Mouse (Mus musculus) heart, embryonic 13.5 days (tissue): ENCODE data around the gene Clint1. TPM values are rescaled to one million over a fixed set of nuclear protein-coding genes. Genes with fewer than 3 reads are reported as not detected.

Source experiments
- ATAC-seq: fragments of 200-750 bp; cut with Nextera tagmentation; 2 replicates; pipeline ENCODE4 v1.8.0; 2017; ENCODE audit warnings: moderate TSS enrichment; ENCODE audit not compliant: insufficient number of reproducible peaks, low FRiP score, low TSS enrichment; ENCODE audit errors: extremely low read depth
- H3K27ac ChIP-seq: fragments of 300-500 bp; sonication (generic); replicated peaks from 2 replicates; pipeline ENCODE4 v1.5.1; 2015; ENCODE audit warnings: moderate library complexity, mild to moderate bottlenecking, inconsistent platforms
- H3K27me3 ChIP-seq: fragments of 300-500 bp; sonication (generic); replicated peaks from 2 replicates; pipeline ENCODE4 v1.6.1; 2015; ENCODE audit warnings: mild to moderate bottlenecking, inconsistent platforms
- H3K36me3 ChIP-seq: fragments of 300-500 bp; sonication (generic); 2 replicates; pipeline ENCODE4 v1.6.1; 2015; ENCODE audit warnings: mild to moderate bottlenecking, inconsistent platforms
- H3K4me1 ChIP-seq: fragments of 300-500 bp; sonication (generic); 2 replicates; pipeline ENCODE4 v1.6.1; 2015; ENCODE audit warnings: inconsistent platforms
- H3K4me2 ChIP-seq: fragments of 300-500 bp; sonication (generic); 2 replicates; pipeline ENCODE4 v1.6.1; 2015; ENCODE audit warnings: inconsistent platforms, mild to moderate bottlenecking, moderate library complexity
- H3K4me3 ChIP-seq: fragments of 300-500 bp; sonication (generic); 2 replicates; pipeline ENCODE4 v1.5.1; 2015; ENCODE audit warnings: moderate library complexity, mild to moderate bottlenecking, inconsistent platforms
- H3K9ac ChIP-seq: fragments of 300-500 bp; sonication (generic); 2 replicates; pipeline ENCODE4 v1.6.1; 2015; ENCODE audit warnings: inconsistent platforms, mild to moderate bottlenecking, moderate library complexity
- H3K9me3 ChIP-seq: fragments of 300-500 bp; sonication (generic); 2 replicates; pipeline ENCODE4 v1.6.1; 2016; ENCODE audit warnings: inconsistent platforms
- WGBS: fragments of 180-500 bp; shearing (Covaris S2); methylation state at CpG from one replicate; pipeline ENCODE4 v1.1.7; 2015; ENCODE audit warnings: mixed read lengths; 5-methylcytosine and 5-hydroxymethylcytosine counted together
- polyA plus RNA-seq: library from polyadenylated mRNA; unstranded; fragments of >200 nt; fragmentation: Nextera tagmentation; extraction: Ambion mirVana; gene quantifications from 2 replicates; pipeline ENCODE4 v1.2.1, GENCODE M21; 2015

Gene Clint1
- polyA plus RNA-seq, 1 experiment from 2014 or later: 50.6 TPM

- Histone ChIP-seq H3K9me3 (no peaks in the 10 kb centered on the region), H3K4me1 (peaks cover 44% of the 10 kb centered on the region), H3K27ac (no peak overlapping the region), H3K36me3 (peaks cover 44% of the 10 kb centered on the region), H3K9ac (no peak overlapping the region), H3K27me3 (no peaks in the 10 kb centered on the region), H3K4me2 (peak overlapping the region; percentile 53), H3K4me3 (no peak overlapping the region)
- ATAC-seq: no peak
- 52% methylated on average over 4 of the region's 4 CpGs for WGBS
Observed at GRCm38 (mm10) chr11:45884029-45884428, 32.2 kb downstream of the Clint1 start.

DNA sequence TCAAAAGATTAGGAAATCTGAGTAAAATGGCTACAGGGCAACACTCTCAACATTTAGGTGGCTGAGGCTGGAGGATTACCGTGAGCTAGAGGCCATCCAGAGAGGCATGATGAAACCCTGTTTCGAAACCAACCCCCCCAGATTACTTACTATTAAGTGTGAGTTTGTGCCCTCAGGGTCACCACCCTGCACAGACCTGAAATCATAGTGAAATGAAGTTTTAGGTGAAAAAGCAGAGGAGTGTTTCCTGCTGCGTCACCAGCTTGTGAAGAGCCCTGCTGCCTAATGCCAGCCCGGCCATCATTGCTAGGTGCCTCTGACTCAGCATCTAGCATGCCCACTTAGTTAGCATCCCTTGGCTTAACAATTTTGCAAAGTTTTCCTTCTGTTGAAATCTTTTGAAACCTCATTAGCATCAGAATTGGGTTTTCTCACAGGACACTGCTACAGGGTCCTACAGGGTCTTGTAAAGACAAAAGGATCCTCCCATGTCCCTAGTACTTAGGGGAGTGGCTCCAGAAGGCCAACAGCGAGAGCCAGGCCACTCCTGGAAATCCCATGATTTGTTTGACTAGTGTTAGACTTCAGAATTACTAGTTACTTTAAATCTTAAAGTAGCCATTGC, 33.9 kb downstream of the Clint1 start:
- no peak for ATAC-seq
- H3K36me3 ChIP-seq: peaks cover 61% of the 10 kb centered on the region

DNA sequence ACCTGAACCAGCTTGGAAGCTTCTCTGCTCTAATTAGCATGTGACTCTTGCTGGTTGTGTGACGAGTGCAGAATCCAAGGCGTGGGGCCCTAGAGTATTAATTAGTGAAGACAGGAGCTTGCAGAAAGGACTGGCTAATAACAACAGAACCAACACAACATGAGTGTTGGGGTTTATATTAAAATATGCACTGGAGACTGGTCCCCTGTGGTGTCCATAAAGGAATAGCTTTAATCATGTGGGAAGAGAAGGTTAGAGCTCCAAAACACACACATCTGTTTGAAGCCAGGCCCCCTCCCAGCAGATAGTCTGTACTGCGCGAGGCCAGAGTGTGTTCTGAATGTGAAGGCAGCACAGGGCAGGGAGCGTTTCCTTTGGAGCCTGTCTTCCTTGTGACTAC, 34.7 kb downstream of the Clint1 start:
- H3K27me3 ChIP-seq: no peaks in the 10 kb centered on the region
- no peak overlapping the region for H3K4me3 ChIP-seq
- no peak overlapping the region for H3K4me2 ChIP-seq
- H3K9me3 ChIP-seq: no peaks in the 10 kb centered on the region
- H3K27ac ChIP-seq: no peak overlapping the region
- 92% methylated on average over 5 of the region's 5 CpGs for WGBS
- H3K36me3 ChIP-seq: peaks cover 70% of the 10 kb centered on the region
- ATAC-seq: no peak
- H3K4me1 ChIP-seq: peaks cover 23% of the 10 kb centered on the region
- no peak overlapping the region for H3K9ac ChIP-seq

More for the DNA sequence above, 33.9 kb downstream of the Clint1 start:
- Histone ChIP-seq H3K4me1 (peaks cover 28% of the 10 kb centered on the region), H3K9ac (no peak overlapping the region), H3K27me3 (no peaks in the 10 kb centered on the region), H3K4me3 (no peak overlapping the region), H3K4me2 (no peak overlapping the region), H3K9me3 (no peaks in the 10 kb centered on the region), H3K27ac (no peak overlapping the region)
- 90% methylated on average over 5 of the region's 5 CpGs for WGBS

GRCm38 (mm10) chr11:45888471-45889030, 36.7 kb downstream of the Clint1 start:
- Histone ChIP-seq H3K9ac (no peak overlapping the region), H3K36me3 (peaks cover 89% of the 10 kb centered on the region), H3K4me3 (no peak overlapping the region), H3K4me2 (no peak overlapping the region), H3K4me1 (peaks cover 12% of the 10 kb centered on the region), H3K9me3 (no peaks in the 10 kb centered on the region), H3K27ac (no peak overlapping the region), H3K27me3 (no peaks in the 10 kb centered on the region)
- 87% methylated on average over 9 of the region's 9 CpGs for whole genome bisulfite sequencing
- ATAC-seq: no peak

- Histone ChIP-seq H3K36me3 (peaks cover 97% of the 10 kb centered on the region), H3K27ac (no peak overlapping the region), H3K4me2 (no peak overlapping the region), H3K27me3 (no peaks in the 10 kb centered on the region), H3K4me3 (no peak overlapping the region), H3K9ac (no peak overlapping the region), H3K4me1 (peaks cover 7% of the 10 kb centered on the region), H3K9me3 (no peaks in the 10 kb centered on the region)
- 74% methylated on average over 3 of the region's 3 CpGs for WGBS
- no peak for ATAC-seq
Observed at GRCm38 (mm10) chr11:45889981-45890380, 38.1 kb downstream of the Clint1 start.

- Histone ChIP-seq H3K36me3 (peaks cover 98% of the 10 kb centered on the region), H3K27me3 (no peaks in the 10 kb centered on the region), H3K27ac (no peak overlapping the region), H3K9me3 (no peaks in the 10 kb centered on the region), H3K4me1 (peaks cover 7% of the 10 kb centered on the region), H3K9ac (no peak overlapping the region), H3K4me3 (no peak overlapping the region), H3K4me2 (no peak overlapping the region)
- no peak for ATAC-seq
- WGBS: 87% methylated on average over 20 of the region's 20 CpGs
Observed at GRCm38 (mm10) chr11:45890423-45890822, 38.6 kb downstream of the Clint1 start.

DNA sequence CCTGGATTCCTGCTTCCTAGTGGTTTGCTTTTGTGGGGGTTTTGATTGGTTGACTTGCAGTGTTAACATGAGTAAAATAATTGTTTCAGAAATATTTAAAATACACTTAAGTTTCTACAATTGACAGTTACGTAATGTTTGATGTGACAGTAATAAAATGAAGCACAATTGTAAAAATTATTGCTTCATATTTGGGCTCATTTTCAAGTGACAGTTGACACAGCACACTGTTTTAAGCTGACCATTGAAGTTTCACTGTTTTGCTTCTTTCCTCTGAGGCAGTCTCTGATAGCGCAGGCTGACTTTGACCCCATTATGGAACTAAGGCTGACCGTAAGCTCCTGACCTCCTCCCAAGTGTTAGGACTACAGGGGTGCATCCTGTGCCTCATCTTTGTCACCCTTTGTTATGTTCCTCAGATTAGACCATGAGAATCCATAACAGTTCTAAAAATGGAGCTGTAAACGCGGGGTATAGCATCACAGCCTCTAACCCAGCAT, 41.1 kb downstream of the Clint1 start:
- ATAC-seq: no peak
- Histone ChIP-seq H3K36me3 (peaks cover 90% of the 10 kb centered on the region), H3K9me3 (no peaks in the 10 kb centered on the region), H3K27ac (no peak overlapping the region), H3K4me2 (no peak overlapping the region), H3K4me3 (no peak overlapping the region), H3K9ac (no peak overlapping the region), H3K27me3 (no peaks in the 10 kb centered on the region), H3K4me1 (peaks cover 13% of the 10 kb centered on the region)
- WGBS: 63% methylated on average over 5 of the region's 5 CpGs

DNA sequence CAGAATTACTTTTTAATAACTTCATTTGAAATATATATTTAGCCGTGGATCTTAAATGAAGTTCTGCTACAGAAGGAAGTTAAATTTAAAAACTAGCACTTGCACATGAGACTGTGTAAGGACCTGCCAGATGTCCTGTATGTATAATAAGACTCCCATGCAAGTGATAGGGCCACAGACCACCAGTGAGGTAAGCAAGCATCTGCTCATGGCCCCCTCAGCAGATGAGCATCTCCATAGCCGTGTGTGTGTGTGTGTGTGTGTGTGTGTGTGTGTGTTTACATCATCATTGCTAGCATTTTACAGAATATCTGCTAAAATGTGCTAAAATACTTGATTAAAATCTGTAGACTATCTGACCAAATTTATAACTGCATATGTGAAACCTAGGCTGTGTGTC, 45.5 kb downstream of the Clint1 start:
- 91% methylated on average over 2 of the region's 2 CpGs for WGBS
- no peak overlapping the region for H3K4me2 ChIP-seq
- H3K4me3 ChIP-seq: no peak overlapping the region
- H3K9ac ChIP-seq: no peak overlapping the region
- no peak for ATAC-seq
- peaks cover 71% of the 10 kb centered on the region for H3K36me3 ChIP-seq
- no peaks in the 10 kb centered on the region for H3K9me3 ChIP-seq
- peaks cover 25% of the 10 kb centered on the region for H3K4me1 ChIP-seq
- H3K27me3 ChIP-seq: no peaks in the 10 kb centered on the region
- H3K27ac ChIP-seq: no peak overlapping the region

DNA sequence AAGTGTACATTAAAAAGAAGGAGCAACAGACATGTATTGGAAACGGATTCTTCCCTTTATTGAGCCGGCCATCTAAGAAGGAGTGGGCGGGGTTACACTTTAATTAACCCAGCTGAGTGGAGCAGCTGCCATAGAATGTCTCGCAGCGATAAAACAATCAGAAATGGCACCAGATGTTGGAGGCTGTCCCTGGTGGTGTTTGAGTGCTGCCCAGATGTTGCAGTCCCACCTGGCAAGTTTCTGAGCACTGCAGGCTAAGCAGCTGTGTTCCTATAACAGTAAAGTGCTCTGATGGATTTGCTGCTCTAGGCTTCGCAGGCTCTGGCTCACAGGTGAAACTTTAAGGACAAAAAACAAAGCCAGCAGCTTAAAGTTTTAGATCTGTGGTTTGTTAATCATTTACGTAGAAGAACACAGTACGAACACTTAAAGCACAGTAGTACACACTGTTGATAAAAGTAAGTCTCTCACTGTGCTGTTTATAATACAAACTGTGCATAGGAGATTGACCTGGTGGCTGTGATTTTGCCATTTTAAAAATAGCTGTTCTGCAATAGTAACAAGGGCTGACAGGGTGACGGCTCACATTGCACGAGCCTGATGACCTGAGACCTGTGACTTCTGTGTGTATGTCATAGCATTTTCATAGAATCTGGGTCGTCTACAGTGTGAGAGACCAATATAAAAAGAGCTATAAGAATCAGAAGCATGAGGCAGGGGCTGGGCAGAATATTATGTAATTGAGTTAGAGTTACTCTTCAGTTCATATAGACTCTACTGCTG, 48.6 kb downstream of the Clint1 start:
- peaks cover 62% of the 10 kb centered on the region for H3K36me3 ChIP-seq
- H3K9me3 ChIP-seq: no peaks in the 10 kb centered on the region
- H3K27ac ChIP-seq: peak overlapping the region; percentile 53; the same call in 1 of the 2 replicates

DNA sequence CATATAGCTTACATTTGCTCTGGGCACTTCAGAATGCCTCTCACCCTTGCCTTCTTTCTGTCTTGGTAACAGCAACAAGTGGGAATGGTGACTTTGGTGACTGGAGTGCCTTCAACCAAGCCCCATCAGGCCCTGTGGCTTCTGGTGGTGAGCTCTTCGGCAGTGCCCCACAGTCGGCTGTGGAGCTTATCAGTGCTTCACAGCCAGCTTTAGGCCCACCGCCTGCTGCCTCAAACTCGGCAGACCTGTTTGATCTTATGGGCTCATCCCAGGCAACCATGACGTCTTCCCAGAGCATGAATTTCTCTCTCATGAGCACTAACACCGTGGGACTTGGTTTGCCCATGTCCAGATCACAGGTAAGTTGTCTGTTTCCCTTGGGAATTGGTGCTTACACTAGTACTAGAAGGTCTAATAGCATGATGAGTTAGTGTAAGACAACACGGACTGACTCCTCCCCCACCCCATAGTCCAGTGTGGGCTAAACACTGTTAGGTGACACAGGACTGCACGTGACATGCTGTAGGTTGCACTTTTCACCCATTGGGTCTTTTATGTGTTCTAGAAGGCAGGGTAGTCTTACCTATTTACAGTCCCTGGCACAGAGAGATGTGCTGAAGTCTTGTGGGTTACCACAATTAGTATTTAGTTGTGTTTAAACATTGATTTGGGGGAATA, 54.4 kb downstream of the Clint1 start:
- Histone ChIP-seq H3K27ac (peak overlapping the region; percentile 32; the same call in 1 of the 2 replicates), H3K9me3 (no peaks in the 10 kb centered on the region), H3K27me3 (no peaks in the 10 kb centered on the region), H3K4me2 (peak overlapping the region; percentile 9; the same call in 1 of the 2 replicates), H3K36me3 (peaks cover 79% of the 10 kb centered on the region), H3K4me1 (peaks cover 3% of the 10 kb centered on the region; the same call in 1 of the 2 replicates), H3K9ac (no peak overlapping the region), H3K4me3 (no peak overlapping the region)
- WGBS: 69% methylated on average over 8 of the region's 8 CpGs
- ATAC-seq: peak; percentile 58; the same call in 1 of the 2 replicates

More for the DNA sequence above, 48.6 kb downstream of the Clint1 start:
- no peak overlapping the region for H3K4me2 ChIP-seq
- 69% methylated on average over 11 of the region's 11 CpGs for WGBS
- H3K27me3 ChIP-seq: no peaks in the 10 kb centered on the region
- ATAC-seq: no peak
- H3K4me1 ChIP-seq: peaks cover 17% of the 10 kb centered on the region
- H3K9ac ChIP-seq: no peak overlapping the region
- H3K4me3 ChIP-seq: no peak overlapping the region

- no peaks in the 10 kb centered on the region for H3K9me3 ChIP-seq
- no peak overlapping the region for H3K9ac ChIP-seq
- no peaks in the 10 kb centered on the region for H3K27me3 ChIP-seq
- peaks cover 85% of the 10 kb centered on the region for H3K36me3 ChIP-seq
- H3K27ac ChIP-seq: no peak overlapping the region
- peaks cover 3% of the 10 kb centered on the region; the same call in 1 of the 2 replicates for H3K4me1 ChIP-seq
- H3K4me3 ChIP-seq: no peak overlapping the region
- no peak overlapping the region for H3K4me2 ChIP-seq
- no peak for ATAC-seq
- 75% methylated on average over 5 of the region's 5 CpGs for WGBS
Observed at GRCm38 (mm10) chr11:45907301-45907700, 55.5 kb downstream of the Clint1 start.
